9 mouse cellular contexts compared by ENCODE assay signal in the genomic region with DNA sequence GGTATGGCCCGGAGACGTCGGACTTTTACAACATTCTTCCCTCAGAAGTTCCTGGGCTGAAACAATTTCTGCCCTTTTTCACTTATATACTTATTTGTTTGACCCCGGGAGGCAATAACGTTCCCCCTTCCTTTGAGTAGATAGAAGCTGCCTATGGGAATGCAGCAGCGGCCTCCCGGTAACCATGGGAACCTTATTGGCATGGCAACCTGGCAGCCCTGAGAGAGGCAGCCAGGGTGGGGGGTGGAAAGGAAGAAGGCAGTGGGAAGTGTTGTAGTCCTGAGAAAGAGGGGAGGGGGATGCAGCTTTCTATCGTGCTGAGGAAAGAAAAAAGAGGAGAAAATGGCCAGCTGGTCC. TPM values are rescaled to one million over a fixed set of nuclear protein-coding genes. Genes with fewer than 3 reads are reported as not detected.
DNase-seq lines count a peak whose midpoint lies in the region; ATAC-seq lines count a peak whose summit lies in the region.
"Had no signal": no experiment of that assay in that cellular context is flagged by ENCODE, and none has a peak within 500 bp of the region (broad histone marks: within the 10 kb centered on the region; RNA-seq: fewer than 3 reads in every experiment).

TSS of gene Fez1 (plus strand) at position 221 of the 357 bp plus-strand sequence.

- DNase-seq in lung, postnatal 14 days: no peak
- peak; percentile 66 to 69 for DNase-seq in cerebellum, postnatal 36 days
- peak; percentile 86 to 92 for DNase-seq in frontal cortex, postnatal 36 days (ENCODE audit: low spot score in 2 of 2)
- peak; percentile 92 to 95 for DNase-seq in left cerebral cortex, postnatal 14 days (ENCODE audit: low spot score in 2 of 2)
- peak; percentile 86 for DNase-seq in retina, postnatal 1 day
- DNase-seq in spleen, postnatal 4 days (ENCODE audit: low spot score in 2 of 2): no peak
- DNase-seq in urinary bladder, postnatal 25 days (ENCODE audit: low spot score): no peak

- H3K4me1 ChIP-seq in lung, embryonic 15.5 days: peaks cover 7% of the 10 kb centered on the region

- H3K4me3 ChIP-seq in lung, embryonic 15.5 days: no peak within 1 kb of the TSS

- H3K27ac ChIP-seq in lung, embryonic 15.5 days: no peak within 1 kb of the TSS

- 4% methylated on average over 8 of the region's 8 CpGs for WGBS in lung, embryonic 15.5 days

- no peak for ATAC-seq in lung, embryonic 15.5 days (ENCODE audit: borderline replicate concordance, extremely low read depth, low FRiP score, low TSS enrichment)

- H3K27me3 ChIP-seq in lung, embryonic 15.5 days: no peaks in the 10 kb centered on the region

- intact Hi-C loops in left cerebral cortex, postnatal 14 days (cut with DNase I): no loop called here

- H3K9me3 ChIP-seq in lung, embryonic 15.5 days: no peaks in the 10 kb centered on the region

- peak within 1 kb of the TSS; percentile 35 for H3K4me2 ChIP-seq in lung, embryonic 15.5 days

- no peaks in the 10 kb centered on the region for H3K36me3 ChIP-seq in lung, embryonic 15.5 days

- H3K9ac ChIP-seq in lung, embryonic 15.5 days: no peak within 1 kb of the TSS

RNA-seq across cellular contexts. Expression of gene Fez1, which starts in this region (rescaled TPM):
- 3.1 and 3.8 TPM in 2 replicates for polyA plus RNA-seq in lung, embryonic 15.5 days (2015; fragmentation: Nextera tagmentation; extraction: Ambion mirVana)
- total RNA-seq in left cerebral cortex, postnatal 14 days (2021): 100 to 1,000 TPM; 324 to 329 TPM
- total RNA-seq: neutrophil, adult 5-6 weeks had no signal

Comparison
In these comparisons a context has a peak if more than half of its experiments do, and no peak if none do; other contexts are left out.
1. DNase-seq: peak in cerebellum, postnatal 36 days (2 of 2), frontal cortex, postnatal 36 days (2 of 2), left cerebral cortex, postnatal 14 days (2 of 2) and retina, postnatal 1 day (single experiment); none in lung, postnatal 14 days (single experiment), spleen, postnatal 4 days (0 of 2) and urinary bladder, postnatal 25 days (single experiment).